Mouse (Mus musculus): ENCODE data around the gene Saysd1. TPM values are rescaled to one million over a fixed set of nuclear protein-coding genes. Genes with fewer than 3 reads are reported as not detected.

Saysd1 gene
- total RNA-seq, 2 experiments from 2014 or later: 1.9 to 2.9 TPM

DNA sequence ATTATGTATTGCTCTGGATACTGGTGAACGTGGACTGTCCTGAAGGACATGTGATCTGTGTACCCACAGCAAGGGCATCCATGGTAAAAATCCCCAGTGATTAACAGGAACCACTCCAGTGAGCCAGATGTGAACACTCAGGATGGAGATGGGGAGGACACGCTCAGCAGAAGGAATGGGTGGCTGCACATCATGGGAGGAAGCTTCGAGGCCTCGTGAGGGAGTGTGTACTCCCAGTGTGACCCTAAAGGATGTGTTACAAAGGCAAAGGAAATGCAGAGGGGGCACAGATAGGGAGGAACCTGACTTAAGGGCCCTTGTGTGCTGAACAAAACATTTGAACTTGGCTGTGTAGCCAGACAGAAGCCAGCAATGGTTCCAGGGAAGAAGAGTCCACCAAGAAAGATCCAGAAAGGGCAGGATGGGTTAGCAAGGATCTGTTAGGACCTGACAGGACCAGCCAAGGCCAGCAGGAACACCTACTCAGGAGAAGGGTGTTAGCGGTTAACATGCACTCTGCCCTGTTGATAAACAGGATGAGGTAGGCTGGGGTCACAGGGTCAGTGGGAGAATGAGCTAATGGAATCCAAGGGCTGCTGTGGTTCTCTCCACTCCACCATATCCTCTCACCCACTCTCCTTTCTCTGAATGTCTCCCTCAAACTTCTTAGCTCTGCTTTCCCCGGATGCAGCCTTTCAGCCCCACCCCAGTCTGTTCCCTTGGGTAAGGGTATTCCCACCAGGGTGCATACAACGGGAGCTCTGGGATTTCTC, 25.0 kb downstream of the Saysd1 start:
- ATAC-seq (replicated peaks; ENCODE audit: poor library complexity, severe bottlenecking): no peak

- 0 out of 2 replicates have a peak, but pooled peaks have one; percentile 22 for ATAC-seq (replicated peaks; ENCODE audit: poor library complexity, severe bottlenecking)
These were observed 26.1 kb downstream of the Saysd1 start for GRCm38 (mm10) chr14:20112218-20112617.

GRCm38 (mm10) chr14:20110945-20111344, 27.4 kb downstream of the Saysd1 start:
- ATAC-seq (replicated peaks; ENCODE audit: poor library complexity, severe bottlenecking): no peak

- ATAC-seq (replicated peaks; ENCODE audit: poor library complexity, severe bottlenecking): no peak
These were observed 32.1 kb downstream of the Saysd1 start for GRCm38 (mm10) chr14:20106271-20106670.

DNA sequence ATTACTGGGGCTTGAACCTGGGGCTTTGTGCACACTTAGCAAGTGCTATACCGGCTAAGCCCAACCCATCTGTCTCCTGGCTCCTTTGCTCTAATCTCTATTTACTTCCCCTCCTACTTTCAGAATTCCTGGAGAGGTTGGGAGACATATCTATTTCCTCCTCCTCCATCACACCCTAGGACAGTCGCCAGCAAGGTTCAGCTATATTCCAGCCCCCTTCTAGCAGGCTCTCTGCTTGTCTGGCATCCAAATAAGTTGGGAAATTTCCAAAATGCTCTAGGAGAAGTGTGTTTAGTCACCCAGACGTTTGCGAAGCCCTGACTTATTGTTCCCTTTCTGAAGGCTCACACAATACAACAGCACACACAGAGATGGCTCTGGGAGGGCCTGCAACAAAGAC, 35.1 kb downstream of the Saysd1 start:
- ATAC-seq (replicated peaks; ENCODE audit: poor library complexity, severe bottlenecking): no peak

DNA sequence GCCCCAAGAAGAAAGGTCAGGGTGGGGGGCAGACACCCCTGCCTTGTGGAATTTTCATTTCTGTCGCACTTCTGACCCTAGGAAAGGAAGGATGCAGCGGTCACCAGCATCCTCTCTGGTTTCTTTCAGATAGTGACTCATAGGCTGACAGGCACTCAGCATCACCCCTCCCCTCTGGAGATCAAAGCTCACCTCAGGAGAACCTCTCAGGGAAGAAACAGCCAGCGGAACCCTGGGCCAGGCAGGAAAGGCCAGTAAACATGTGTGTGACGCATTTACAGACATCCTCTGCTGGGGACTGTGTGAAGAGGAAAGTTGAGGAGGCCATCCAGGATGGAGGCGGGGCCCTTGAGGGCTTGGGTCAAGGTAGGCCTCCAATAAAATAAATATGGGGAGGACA, 40.3 kb downstream of the Saysd1 start:
- no peak for ATAC-seq (replicated peaks; ENCODE audit: poor library complexity, severe bottlenecking)

GRCm38 (mm10) chr14:20094942-20095341, 43.4 kb downstream of the Saysd1 start:
- ATAC-seq (replicated peaks; ENCODE audit: poor library complexity, severe bottlenecking): no peak

GRCm38 (mm10) chr14:20093493-20093892, 44.8 kb downstream of the Saysd1 start:
- ATAC-seq (replicated peaks; ENCODE audit: poor library complexity, severe bottlenecking): peak; percentile 63

DNA sequence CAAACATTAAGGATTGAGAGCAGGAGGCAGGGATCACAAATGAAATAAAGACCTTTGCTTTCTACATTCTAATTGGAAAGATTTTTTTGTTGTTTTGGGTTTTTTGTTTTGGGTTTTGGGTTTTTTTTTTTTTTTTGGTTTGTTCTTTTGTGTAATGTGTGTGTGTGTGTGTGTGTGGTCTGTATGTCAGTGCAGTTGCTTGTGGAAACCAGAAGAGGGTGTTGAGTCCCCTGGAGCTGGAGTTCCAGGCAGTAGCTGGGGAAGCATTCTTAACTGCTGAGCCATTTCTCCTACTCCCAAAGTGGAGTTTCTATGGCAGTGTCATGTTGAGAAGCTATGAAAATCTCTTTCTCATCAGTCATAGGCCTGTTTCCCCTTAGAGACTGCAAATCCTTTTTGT, 54.0 kb downstream of the Saysd1 start:
- ATAC-seq (replicated peaks; ENCODE audit: poor library complexity, severe bottlenecking): no peak

- peak; percentile 96 for ATAC-seq (replicated peaks; ENCODE audit: poor library complexity, severe bottlenecking)
These were observed 55.6 kb downstream of the Saysd1 start for GRCm38 (mm10) chr14:20082536-20083325.

DNA sequence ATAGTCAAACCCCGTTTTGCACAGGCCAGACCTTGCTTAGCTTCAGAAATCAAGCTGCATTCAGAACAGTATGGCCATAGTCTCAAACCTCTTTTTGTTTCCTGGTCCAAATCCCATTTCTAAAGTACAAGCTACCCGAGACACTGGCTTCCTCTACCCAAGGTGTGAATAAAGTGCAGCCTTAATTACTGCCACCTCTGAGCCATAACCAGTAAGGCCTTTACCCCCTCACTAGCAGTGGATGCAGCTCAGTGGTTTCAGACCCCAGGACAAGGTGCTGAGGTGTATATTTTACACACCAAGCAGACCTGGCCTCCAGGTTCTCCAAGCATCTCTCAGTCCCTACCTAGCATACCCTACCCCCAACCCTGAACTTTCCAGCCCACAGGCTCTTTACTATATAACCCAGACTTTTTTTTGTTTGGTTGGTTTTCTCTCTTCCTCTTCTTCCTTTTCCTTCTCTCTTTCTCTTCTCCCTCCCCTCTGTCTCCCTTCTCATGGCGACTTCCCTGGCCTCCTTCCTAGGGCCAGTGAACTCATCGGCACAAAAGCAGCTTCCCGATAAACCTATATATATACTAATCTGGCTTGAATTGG, 56.3 kb downstream of the Saysd1 start:
- no peak for ATAC-seq (replicated peaks; ENCODE audit: poor library complexity, severe bottlenecking)

GRCm38 (mm10) chr14:20081084-20081483, 57.2 kb downstream of the Saysd1 start:
- ATAC-seq (replicated peaks; ENCODE audit: poor library complexity, severe bottlenecking): no peak

DNA sequence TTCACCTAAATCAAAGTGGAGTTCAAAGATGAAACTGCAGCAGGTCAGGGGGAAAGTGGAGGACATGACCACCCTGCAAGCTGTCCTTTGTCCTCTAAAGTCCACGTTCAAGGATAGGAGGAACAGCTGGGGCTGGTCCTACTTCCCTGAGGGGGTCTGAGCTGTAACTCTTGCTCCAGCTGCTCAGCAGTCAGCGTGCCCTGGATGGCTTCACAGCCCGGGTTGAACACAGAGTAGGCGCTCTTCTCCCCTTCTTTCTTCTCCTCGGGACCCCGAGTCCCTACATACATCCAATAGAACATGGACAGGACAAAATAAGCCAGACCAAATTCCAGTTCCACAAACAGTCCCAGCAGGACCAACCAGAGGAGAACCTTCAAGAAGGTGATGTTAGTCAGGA, 61.2 kb downstream of the Saysd1 start:
- no peak for ATAC-seq (replicated peaks; ENCODE audit: poor library complexity, severe bottlenecking)

GRCm38 (mm10) chr14:20075544-20075943, 62.8 kb downstream of the Saysd1 start:
- no peak for ATAC-seq (replicated peaks; ENCODE audit: poor library complexity, severe bottlenecking)

- ATAC-seq (replicated peaks; ENCODE audit: poor library complexity, severe bottlenecking): no peak
These were observed 63.6 kb downstream of the Saysd1 start for GRCm38 (mm10) chr14:20074759-20075158.

DNA sequence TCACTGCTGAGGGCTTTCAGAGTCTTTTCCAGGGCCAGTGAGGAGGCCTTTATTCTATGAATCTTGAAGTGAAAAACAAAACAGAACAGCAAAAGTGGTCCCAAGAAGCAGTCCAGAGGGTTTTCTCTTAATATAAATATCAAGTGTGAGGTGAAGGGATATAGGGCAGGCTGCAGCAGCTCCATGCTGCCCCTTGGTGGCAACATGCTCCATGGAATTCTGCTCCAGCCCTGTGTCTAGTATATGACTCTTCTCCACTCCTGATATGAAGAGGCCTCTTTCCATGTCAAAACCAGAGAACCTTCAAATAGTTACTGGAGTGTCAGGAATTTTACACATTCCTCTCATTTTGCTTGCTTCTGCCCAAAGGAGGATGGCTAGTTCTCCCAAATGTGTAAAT, 67.7 kb downstream of the Saysd1 start:
- ATAC-seq (replicated peaks; ENCODE audit: poor library complexity, severe bottlenecking): peak; percentile 63

DNA sequence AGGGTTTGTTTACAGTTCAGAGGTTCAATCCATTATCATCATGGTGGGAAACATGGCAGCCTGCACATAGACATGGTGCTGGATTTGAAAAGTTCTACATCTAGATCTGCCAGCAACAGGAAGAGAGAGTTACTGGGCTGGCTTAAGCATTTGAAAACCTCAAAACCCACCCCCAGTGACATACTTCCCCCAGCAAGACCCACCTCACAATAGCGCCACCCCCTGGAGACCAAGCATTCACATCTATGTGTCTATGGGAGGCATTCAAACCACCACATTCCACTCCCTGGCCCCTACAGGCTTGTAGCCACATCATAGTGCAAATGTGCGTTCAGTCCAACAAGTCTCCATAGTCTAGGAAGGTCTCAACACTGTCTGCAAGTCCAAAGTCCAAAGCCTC, 70.0 kb downstream of the Saysd1 start:
- ATAC-seq (replicated peaks; ENCODE audit: poor library complexity, severe bottlenecking): no peak

DNA sequence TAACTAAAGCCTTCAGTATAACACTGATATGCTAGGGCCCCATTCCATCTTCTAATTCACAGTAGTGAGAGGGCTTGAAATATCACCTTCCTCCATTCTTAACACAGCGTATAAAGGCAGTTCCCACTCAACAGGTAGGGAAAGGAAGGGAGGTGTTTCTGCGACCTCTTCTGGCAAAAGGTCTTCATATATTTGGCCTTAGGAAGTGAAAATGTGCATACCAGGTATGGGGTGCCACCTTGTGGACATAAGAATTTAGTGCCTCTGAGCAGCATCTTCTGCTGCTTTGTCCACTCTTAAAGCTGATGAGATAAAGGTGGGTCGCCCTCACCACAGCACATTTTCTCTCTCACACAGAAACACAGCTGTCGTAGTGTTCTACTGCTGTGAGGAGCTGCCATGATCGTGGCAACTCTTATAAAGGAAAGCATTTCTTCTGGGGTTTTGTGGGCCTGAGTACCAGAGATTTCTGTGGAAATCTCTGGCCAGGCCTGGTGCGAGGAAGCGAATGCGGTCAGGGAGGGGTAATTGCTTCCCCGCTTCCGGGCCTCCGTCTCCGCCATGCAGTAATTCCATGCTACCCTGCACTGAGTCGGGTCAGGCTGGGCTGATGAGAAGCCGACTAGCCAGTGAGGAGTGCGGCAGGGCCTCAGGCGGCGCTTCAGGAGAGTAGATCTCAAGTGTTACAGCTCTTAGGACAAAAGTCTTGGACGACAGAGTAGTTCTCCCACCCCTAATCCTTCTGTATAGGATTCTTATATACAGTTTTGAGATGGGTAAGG, 70.8 kb downstream of the Saysd1 start:
- peak; percentile 95 for ATAC-seq (replicated peaks; ENCODE audit: poor library complexity, severe bottlenecking)

GRCm38 (mm10) chr14:20064771-20065170, 73.6 kb downstream of the Saysd1 start:
- no peak for ATAC-seq (replicated peaks; ENCODE audit: poor library complexity, severe bottlenecking)

- no peak for ATAC-seq (replicated peaks; ENCODE audit: poor library complexity, severe bottlenecking)
These were observed 89.9 kb downstream of the Saysd1 start for GRCm38 (mm10) chr14:20048481-20048835.
